Mouse (Mus musculus) stomach, postnatal 0 days (tissue): ENCODE results near the gene Car14. TPM values are rescaled to one million over a fixed set of nuclear protein-coding genes. Genes with fewer than 3 reads are reported as not detected.

Experiments
- ATAC-seq: fragments of 200-750 bp; cut with Nextera tagmentation; 2 replicates; pipeline ENCODE4 v1.8.0; 2017; ENCODE audit not compliant: low FRiP score, low TSS enrichment
- DNase-seq: peaks from one replicate; pipeline ENCODE4 v3.0.0-alpha.2; 2016; ENCODE audit warnings: low spot score
- H3K27ac ChIP-seq: fragments of 300-500 bp; sonication (generic); replicated peaks from 2 replicates; pipeline ENCODE4 v1.5.1; 2014; ENCODE audit warnings: mild to moderate bottlenecking, control low read depth
- H3K27me3 ChIP-seq: fragments of 300-500 bp; sonication (generic); 2 replicates; pipeline ENCODE4 v1.6.1; 2014; ENCODE audit warnings: low read length; ENCODE audit not compliant: control insufficient read depth, insufficient read depth
- H3K36me3 ChIP-seq: fragments of 300-500 bp; sonication (generic); 2 replicates; pipeline ENCODE4 v1.6.1; 2014; ENCODE audit warnings: low read length, mixed read lengths; ENCODE audit not compliant: control insufficient read depth, insufficient read depth
- H3K4me1 ChIP-seq: fragments of 300-500 bp; sonication (generic); replicated peaks from 2 replicates; pipeline ENCODE4 v1.6.1; 2014; ENCODE audit warnings: antibody characterized with exemption; ENCODE audit not compliant: control insufficient read depth, insufficient read depth
- H3K4me2 ChIP-seq: fragments of 300-500 bp; sonication (generic); replicated peaks from 2 replicates; pipeline ENCODE4 v1.6.1; 2014; ENCODE audit warnings: low read depth, mild to moderate bottlenecking, control low read depth, moderate library complexity
- H3K4me3 ChIP-seq: fragments of 300-500 bp; sonication (generic); 2 replicates; pipeline ENCODE4 v1.5.1; 2014; ENCODE audit warnings: low read depth, low read length, control low read depth
- H3K9ac ChIP-seq: fragments of 300-500 bp; sonication (generic); 2 replicates; pipeline ENCODE4 v1.6.1; 2014; ENCODE audit warnings: mild to moderate bottlenecking, low read length, control low read depth, mixed read lengths
- H3K9me3 ChIP-seq: fragments of 300-500 bp; sonication (generic); 2 replicates; pipeline ENCODE4 v1.6.1; 2016; ENCODE audit warnings: low read length; ENCODE audit not compliant: control insufficient read depth
- CTCF ChIP-seq: IDR thresholded peaks from 2 replicates; pipeline ENCODE4 v1.5.1; 2016; ENCODE audit warnings: antibody characterized with exemption, low read depth, mild to moderate bottlenecking, moderate library complexity
- EP300 ChIP-seq: optimal IDR thresholded peaks from 2 replicates; pipeline ENCODE3; 2016; ENCODE audit warnings: antibody characterized with exemption
- WGBS: fragments of 180-500 bp; shearing (Covaris S2); extraction: QIAGEN DNeasy Blood & Tissue Kit; methylation state at CpG from one replicate; pipeline ENCODE4 v1.1.7; 2014; 5-methylcytosine and 5-hydroxymethylcytosine counted together
- polyA plus RNA-seq: library from polyadenylated mRNA; unstranded; fragments of >200 nt; fragmentation: Nextera tagmentation; extraction: Ambion mirVana; gene quantifications from 2 replicates; pipeline ENCODE4 v1.2.1, GENCODE M21; 2015

The Car14 gene
- polyA plus RNA-seq, 1 experiment from 2014 or later, result 0.68 TPM

- DNase-seq, result no peak
- 88% methylated on average over 14 of the region's 14 CpGs for WGBS
- no peaks in the 10 kb centered on the region for H3K27me3 ChIP-seq
Measured at GRCm38 (mm10) chr3:95945731-95946240, 41.3 kb upstream of the Car14 start.

GRCm38 (mm10) chr3:95944742-95945141 is 40.3 kb upstream of the Car14 start:
- TF ChIP-seq EP300, result no peak
- no peak for TF ChIP-seq CTCF

More at GRCm38 (mm10) chr3:95945731-95946240, 41.3 kb upstream of the Car14 start:
- H3K36me3 ChIP-seq, result peaks cover 7% of the 10 kb centered on the region
- H3K9ac ChIP-seq, result no peak overlapping the region
- no peak overlapping the region for H3K4me2 ChIP-seq
- H3K9me3 ChIP-seq, result no peaks in the 10 kb centered on the region
- H3K4me1 ChIP-seq, result no peaks in the 10 kb centered on the region
- H3K4me3 ChIP-seq, result no peak overlapping the region
- ATAC-seq, result no peak
- no peak overlapping the region for H3K27ac ChIP-seq
- TF ChIP-seq EP300, result no peak
- TF ChIP-seq CTCF, result no peak

GRCm38 (mm10) chr3:95943226-95943625 is 38.7 kb upstream of the Car14 start:
- no peaks in the 10 kb centered on the region for H3K27me3 ChIP-seq
- H3K9ac ChIP-seq, result no peak overlapping the region
- WGBS, result 95% methylated on average over 7 of the region's 7 CpGs
- no peak overlapping the region for H3K4me2 ChIP-seq
- no peaks in the 10 kb centered on the region for H3K4me1 ChIP-seq
- no peak overlapping the region for H3K4me3 ChIP-seq
- H3K27ac ChIP-seq, result no peak overlapping the region
- H3K9me3 ChIP-seq, result no peaks in the 10 kb centered on the region
- peaks cover 19% of the 10 kb centered on the region for H3K36me3 ChIP-seq
- ATAC-seq, result no peak
- DNase-seq, result no peak
- TF ChIP-seq EP300, result no peak
- no peak for TF ChIP-seq CTCF

More at GRCm38 (mm10) chr3:95944742-95945141, 40.3 kb upstream of the Car14 start:
- H3K4me1 ChIP-seq, result no peaks in the 10 kb centered on the region
- H3K9me3 ChIP-seq, result no peaks in the 10 kb centered on the region
- ATAC-seq (no peak), DNase-seq (no peak)
- WGBS, result 73% methylated on average over 8 of the region's 8 CpGs
- peaks cover 12% of the 10 kb centered on the region for H3K36me3 ChIP-seq
- H3K27ac ChIP-seq, result no peak overlapping the region
- no peaks in the 10 kb centered on the region for H3K27me3 ChIP-seq
- no peak overlapping the region for H3K4me2 ChIP-seq
- H3K9ac ChIP-seq, result no peak overlapping the region
- H3K4me3 ChIP-seq, result no peak overlapping the region

GRCm38 (mm10) chr3:95942749-95943148 is 38.3 kb upstream of the Car14 start:
- Histone ChIP-seq H3K27me3 (no peaks in the 10 kb centered on the region), H3K9ac (no peak overlapping the region), H3K9me3 (no peaks in the 10 kb centered on the region), H3K4me2 (no peak overlapping the region), H3K4me1 (no peaks in the 10 kb centered on the region), H3K36me3 (peaks cover 22% of the 10 kb centered on the region), H3K27ac (no peak overlapping the region), H3K4me3 (no peak overlapping the region)
- ATAC-seq, result peak; percentile 49; the same call in 1 of the 2 replicates
- DNase-seq, result no peak
- WGBS, result 75% methylated on average over 6 of the region's 6 CpGs
- no peak for TF ChIP-seq CTCF
- no peak for TF ChIP-seq EP300

GRCm38 (mm10) chr3:95938835-95939234 is 34.3 kb upstream of the Car14 start:
- TF ChIP-seq CTCF, result peak; percentile 61
- TF ChIP-seq EP300, result no peak
- H3K27me3 ChIP-seq, result no peaks in the 10 kb centered on the region
- no peak for DNase-seq
- ATAC-seq, result no peak
- H3K4me1 ChIP-seq, result no peaks in the 10 kb centered on the region
- WGBS, result 97% methylated on average over 15 of the region's 15 CpGs
- no peaks in the 10 kb centered on the region for H3K9me3 ChIP-seq
- H3K27ac ChIP-seq, result no peak overlapping the region
- no peak overlapping the region for H3K4me3 ChIP-seq
- H3K4me2 ChIP-seq, result no peak overlapping the region
- H3K36me3 ChIP-seq, result peaks cover 28% of the 10 kb centered on the region
- no peak overlapping the region for H3K9ac ChIP-seq

GRCm38 (mm10) chr3:95938217-95938616 is 33.7 kb upstream of the Car14 start:
- H3K36me3 ChIP-seq, result peaks cover 28% of the 10 kb centered on the region
- no peak for TF ChIP-seq EP300
- no peaks in the 10 kb centered on the region for H3K27me3 ChIP-seq
- H3K27ac ChIP-seq, result no peak overlapping the region
- no peaks in the 10 kb centered on the region for H3K4me1 ChIP-seq
- H3K9me3 ChIP-seq, result no peaks in the 10 kb centered on the region
- 98% methylated on average over 8 of the region's 8 CpGs for WGBS
- H3K4me2 ChIP-seq, result no peak overlapping the region
- ATAC-seq (no peak), DNase-seq (no peak)
- no peak overlapping the region for H3K9ac ChIP-seq
- no peak overlapping the region for H3K4me3 ChIP-seq
